Mouse (Mus musculus): ENCODE data around the gene Prickle1. TPM values are rescaled to one million over a fixed set of nuclear protein-coding genes. Genes with fewer than 3 reads are reported as not detected.
A peak's percentile ranks its signal among the peaks of the same experiment; 100 is the strongest.

Gene Prickle1
- polyA plus RNA-seq, 1 experiment: 5.9 TPM

GRCm38 (mm10) chr15:93554203-93554851 is 41.4 kb downstream of the Prickle1 start:
- Histone ChIP-seq H3K27me3 (replicated peaks; ENCODE audit: control insufficient read depth, insufficient read depth, low read length) (no peaks in the 10 kb centered on the region), H3K27ac (ENCODE audit: insufficient read depth, low read depth, low read length) (no peak overlapping the region; the same call in 1 of the 2 replicates), H3K4me3 (ENCODE audit: insufficient read depth, low read depth, low read length) (no peak overlapping the region), H3K4me1 (ENCODE audit: control insufficient read depth, insufficient read depth, low read length) (peaks cover 5% of the 10 kb centered on the region; the same call in 1 of the 2 replicates), H3K36me3 (ENCODE audit: control insufficient read depth, insufficient read depth, low read length) (no peaks in the 10 kb centered on the region)
- 60% methylated on average over 12 of the region's 12 CpGs for WGBS
- TF ChIP-seq CTCF (conservative IDR thresholded peaks at IDR 0.05; ENCODE audit: insufficient read depth, insufficient read length, low read depth, low read length) (no peak), POLR2A (IDR thresholded peaks at IDR 0.05; ENCODE audit: low read depth, low read length) (no peak)
- no peak for DNase-seq

- Histone ChIP-seq H3K27ac (ENCODE audit: insufficient read depth, low read depth, low read length) (no peak overlapping the region), H3K4me1 (ENCODE audit: control insufficient read depth, insufficient read depth, low read length) (peaks cover 5% of the 10 kb centered on the region; the same call in 1 of the 2 replicates), H3K36me3 (ENCODE audit: control insufficient read depth, insufficient read depth, low read length) (no peaks in the 10 kb centered on the region), H3K27me3 (replicated peaks; ENCODE audit: control insufficient read depth, insufficient read depth, low read length) (no peaks in the 10 kb centered on the region), H3K4me3 (ENCODE audit: insufficient read depth, low read depth, low read length) (no peak overlapping the region)
- WGBS: 9% methylated on average over 9 of the region's 9 CpGs
- peak; percentile 83 for DNase-seq
- TF ChIP-seq CTCF (conservative IDR thresholded peaks at IDR 0.05; ENCODE audit: insufficient read depth, insufficient read length, low read depth, low read length) (no peak), POLR2A (IDR thresholded peaks at IDR 0.05; ENCODE audit: low read depth, low read length) (no peak)
Measured at GRCm38 (mm10) chr15:93552169-93552568, 43.5 kb downstream of the Prickle1 start.

GRCm38 (mm10) chr15:93548297-93548696 is 47.4 kb downstream of the Prickle1 start:
- no peaks in the 10 kb centered on the region for H3K27me3 ChIP-seq (replicated peaks; ENCODE audit: control insufficient read depth, insufficient read depth, low read length)
- TF ChIP-seq POLR2A (IDR thresholded peaks at IDR 0.05; ENCODE audit: low read depth, low read length) (no peak), CTCF (conservative IDR thresholded peaks at IDR 0.05; ENCODE audit: insufficient read depth, insufficient read length, low read depth, low read length) (no peak)
- H3K27ac ChIP-seq (ENCODE audit: insufficient read depth, low read depth, low read length): no peak overlapping the region
- 79% methylated on average over 9 of the region's 9 CpGs for WGBS
- no peaks in the 10 kb centered on the region for H3K36me3 ChIP-seq (ENCODE audit: control insufficient read depth, insufficient read depth, low read length)
- H3K4me3 ChIP-seq (ENCODE audit: insufficient read depth, low read depth, low read length): no peak overlapping the region
- no peak for DNase-seq
- 0 out of 2 replicates have a peak, but pooled peaks cover 3% of the 10 kb centered on the region for H3K4me1 ChIP-seq (ENCODE audit: control insufficient read depth, insufficient read depth, low read length)

GRCm38 (mm10) chr15:93539415-93539814 is 56.3 kb downstream of the Prickle1 start:
- Histone ChIP-seq H3K4me1 (ENCODE audit: control insufficient read depth, insufficient read depth, low read length) (no peaks in the 10 kb centered on the region), H3K27ac (ENCODE audit: insufficient read depth, low read depth, low read length) (no peak overlapping the region), H3K4me3 (ENCODE audit: insufficient read depth, low read depth, low read length) (no peak overlapping the region), H3K27me3 (replicated peaks; ENCODE audit: control insufficient read depth, insufficient read depth, low read length) (no peaks in the 10 kb centered on the region), H3K36me3 (ENCODE audit: control insufficient read depth, insufficient read depth, low read length) (no peaks in the 10 kb centered on the region)
- no peak for DNase-seq
- 87% methylated on average over 3 of the region's 3 CpGs for WGBS
- TF ChIP-seq CTCF (conservative IDR thresholded peaks at IDR 0.05; ENCODE audit: insufficient read depth, insufficient read length, low read depth, low read length) (no peak), POLR2A (IDR thresholded peaks at IDR 0.05; ENCODE audit: low read depth, low read length) (no peak)

GRCm38 (mm10) chr15:93538551-93539205 is 57.0 kb downstream of the Prickle1 start:
- H3K27ac ChIP-seq (ENCODE audit: insufficient read depth, low read depth, low read length): no peak overlapping the region

GRCm38 (mm10) chr15:93537745-93538144 is 57.9 kb downstream of the Prickle1 start:
- Histone ChIP-seq H3K27me3 (replicated peaks; ENCODE audit: control insufficient read depth, insufficient read depth, low read length) (no peaks in the 10 kb centered on the region), H3K4me3 (ENCODE audit: insufficient read depth, low read depth, low read length) (no peak overlapping the region), H3K27ac (ENCODE audit: insufficient read depth, low read depth, low read length) (no peak overlapping the region), H3K4me1 (ENCODE audit: control insufficient read depth, insufficient read depth, low read length) (no peaks in the 10 kb centered on the region), H3K36me3 (ENCODE audit: control insufficient read depth, insufficient read depth, low read length) (no peaks in the 10 kb centered on the region)
- DNase-seq: no peak
- TF ChIP-seq POLR2A (IDR thresholded peaks at IDR 0.05; ENCODE audit: low read depth, low read length): no peak
- no peak for TF ChIP-seq CTCF (conservative IDR thresholded peaks at IDR 0.05; ENCODE audit: insufficient read depth, insufficient read length, low read depth, low read length)
- 72% methylated on average over 7 of the region's 7 CpGs for WGBS

More at GRCm38 (mm10) chr15:93538551-93539205, 57.0 kb downstream of the Prickle1 start:
- 86% methylated on average over 21 of the region's 21 CpGs for WGBS
- no peak for TF ChIP-seq CTCF (conservative IDR thresholded peaks at IDR 0.05; ENCODE audit: insufficient read depth, insufficient read length, low read depth, low read length)
- TF ChIP-seq POLR2A (IDR thresholded peaks at IDR 0.05; ENCODE audit: low read depth, low read length): no peak
- H3K4me1 ChIP-seq (ENCODE audit: control insufficient read depth, insufficient read depth, low read length): no peaks in the 10 kb centered on the region
- H3K4me3 ChIP-seq (ENCODE audit: insufficient read depth, low read depth, low read length): no peak overlapping the region
- no peaks in the 10 kb centered on the region for H3K36me3 ChIP-seq (ENCODE audit: control insufficient read depth, insufficient read depth, low read length)
- no peaks in the 10 kb centered on the region for H3K27me3 ChIP-seq (replicated peaks; ENCODE audit: control insufficient read depth, insufficient read depth, low read length)
- DNase-seq: no peak

- 88% methylated on average over 4 of the region's 4 CpGs for WGBS
- Histone ChIP-seq H3K4me3 (ENCODE audit: insufficient read depth, low read depth, low read length) (no peak overlapping the region), H3K36me3 (ENCODE audit: control insufficient read depth, insufficient read depth, low read length) (no peaks in the 10 kb centered on the region), H3K27ac (ENCODE audit: insufficient read depth, low read depth, low read length) (no peak overlapping the region), H3K27me3 (replicated peaks; ENCODE audit: control insufficient read depth, insufficient read depth, low read length) (no peaks in the 10 kb centered on the region), H3K4me1 (ENCODE audit: control insufficient read depth, insufficient read depth, low read length) (no peaks in the 10 kb centered on the region)
- TF ChIP-seq POLR2A (IDR thresholded peaks at IDR 0.05; ENCODE audit: low read depth, low read length): no peak
- no peak for TF ChIP-seq CTCF (conservative IDR thresholded peaks at IDR 0.05; ENCODE audit: insufficient read depth, insufficient read length, low read depth, low read length)
- no peak for DNase-seq
Measured at GRCm38 (mm10) chr15:93536191-93536590, 59.5 kb downstream of the Prickle1 start.
